Mouse (Mus musculus): ENCODE results near the gene Kdm5a. TPM values are rescaled to one million over a fixed set of nuclear protein-coding genes. Genes with fewer than 3 reads are reported as not detected.

The Kdm5a gene
- polyA plus RNA-seq, 1 experiment from 2014 or later = 34.6 TPM

- H3K4me1 ChIP-seq (replicated peaks) = peaks cover 13% of the 10 kb centered on the region
- H3K27ac ChIP-seq = no peak overlapping the region
- no peak overlapping the region for H3K4me2 ChIP-seq (replicated peaks)
- 53% methylated on average over 4 of the region's 4 CpGs for WGBS
- H3K9me3 ChIP-seq = no peaks in the 10 kb centered on the region
- no peak overlapping the region for H3K9ac ChIP-seq
- no peaks in the 10 kb centered on the region for H3K36me3 ChIP-seq
- H3K27me3 ChIP-seq (replicated peaks) = peaks cover 14% of the 10 kb centered on the region
- no peak overlapping the region for H3K4me3 ChIP-seq (replicated peaks)
- ATAC-seq = no peak
Measured at GRCm38 (mm10) chr6:120465393-120465792, 101.5 kb downstream of the Kdm5a start.

DNA sequence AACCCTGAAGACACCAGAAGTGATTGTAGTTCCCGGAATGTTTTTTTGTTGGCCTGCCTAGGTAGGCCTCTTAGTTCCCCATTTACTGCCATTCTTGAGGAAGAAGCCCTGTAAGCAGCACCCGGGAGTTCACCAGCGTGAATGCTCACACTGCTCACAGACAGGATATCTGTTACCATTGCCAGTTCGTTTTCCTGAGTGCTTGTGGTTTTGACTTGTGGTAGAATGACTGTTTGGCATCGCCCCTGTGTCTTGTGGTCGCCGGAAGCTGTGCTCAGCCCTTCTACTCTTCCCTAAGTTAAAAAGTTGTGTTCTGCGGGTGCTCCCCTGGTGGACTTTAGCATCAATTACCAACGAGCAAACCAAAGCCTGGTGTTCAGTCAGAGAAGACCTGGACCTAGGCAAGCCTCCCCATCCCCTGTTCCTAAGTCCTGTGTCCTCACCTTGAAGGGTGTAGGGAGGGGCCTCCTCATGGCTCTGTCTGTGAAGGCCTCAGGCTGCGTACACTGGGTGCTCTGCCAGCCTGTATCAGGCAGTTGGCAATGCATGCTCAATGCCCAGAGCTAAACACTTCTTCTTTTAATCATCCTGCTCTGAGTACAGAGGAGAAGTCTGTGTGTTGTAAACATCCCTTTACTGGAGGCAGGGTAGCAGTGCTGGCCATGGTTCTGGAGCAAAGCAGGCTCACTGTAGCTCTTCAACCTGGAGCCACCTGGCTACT is 102.8 kb downstream of the Kdm5a start:
- no peak overlapping the region for H3K4me3 ChIP-seq (replicated peaks)
- H3K4me1 ChIP-seq (replicated peaks) = peaks cover 13% of the 10 kb centered on the region
- H3K36me3 ChIP-seq = no peaks in the 10 kb centered on the region
- peaks cover 8% of the 10 kb centered on the region for H3K27me3 ChIP-seq (replicated peaks)
- H3K9ac ChIP-seq = no peak overlapping the region
- no peak for ATAC-seq
- no peaks in the 10 kb centered on the region for H3K9me3 ChIP-seq
- no peak overlapping the region for H3K27ac ChIP-seq
- no peak overlapping the region for H3K4me2 ChIP-seq (replicated peaks)
- WGBS = 77% methylated on average over 10 of the region's 10 CpGs

DNA sequence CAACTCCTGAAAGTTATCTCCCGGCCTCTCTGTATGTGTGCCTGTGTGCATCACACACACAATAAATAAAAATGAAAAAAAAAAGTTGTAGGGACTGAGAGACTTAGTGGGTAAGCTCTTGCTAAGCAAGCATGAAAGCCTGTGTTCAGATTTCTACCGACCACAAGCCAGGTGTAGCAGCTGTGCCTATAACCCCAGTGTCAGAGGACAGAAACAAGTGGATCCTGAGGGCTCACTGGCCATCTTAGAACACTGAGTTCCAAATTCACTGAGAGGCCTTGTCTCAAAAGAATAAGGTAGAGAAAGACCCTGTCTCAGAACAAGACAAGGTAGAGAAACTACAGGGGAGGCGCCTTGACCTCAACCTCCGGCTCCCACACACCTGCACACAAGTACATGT is 104.3 kb downstream of the Kdm5a start:
- WGBS = 88% methylated on average over 4 of the region's 4 CpGs
- H3K9ac ChIP-seq = no peak overlapping the region
- H3K4me2 ChIP-seq (replicated peaks) = no peak overlapping the region
- ATAC-seq = no peak
- no peak overlapping the region for H3K27ac ChIP-seq
- H3K4me3 ChIP-seq (replicated peaks) = no peak overlapping the region
- H3K27me3 ChIP-seq (replicated peaks) = peaks cover 7% of the 10 kb centered on the region; the same call in 1 of the 2 replicates
- no peaks in the 10 kb centered on the region for H3K9me3 ChIP-seq
- H3K4me1 ChIP-seq (replicated peaks) = peaks cover 10% of the 10 kb centered on the region
- H3K36me3 ChIP-seq = no peaks in the 10 kb centered on the region

GRCm38 (mm10) chr6:120469268-120469667 is 105.3 kb downstream of the Kdm5a start:
- 71% methylated on average over 3 of the region's 3 CpGs for WGBS
- Histone ChIP-seq H3K27me3 (replicated peaks) (no peaks in the 10 kb centered on the region), H3K9ac (no peak overlapping the region), H3K27ac (no peak overlapping the region), H3K36me3 (no peaks in the 10 kb centered on the region), H3K4me3 (replicated peaks) (no peak overlapping the region), H3K4me1 (replicated peaks) (no peaks in the 10 kb centered on the region), H3K4me2 (replicated peaks) (no peak overlapping the region), H3K9me3 (no peaks in the 10 kb centered on the region)
- ATAC-seq = no peak

DNA sequence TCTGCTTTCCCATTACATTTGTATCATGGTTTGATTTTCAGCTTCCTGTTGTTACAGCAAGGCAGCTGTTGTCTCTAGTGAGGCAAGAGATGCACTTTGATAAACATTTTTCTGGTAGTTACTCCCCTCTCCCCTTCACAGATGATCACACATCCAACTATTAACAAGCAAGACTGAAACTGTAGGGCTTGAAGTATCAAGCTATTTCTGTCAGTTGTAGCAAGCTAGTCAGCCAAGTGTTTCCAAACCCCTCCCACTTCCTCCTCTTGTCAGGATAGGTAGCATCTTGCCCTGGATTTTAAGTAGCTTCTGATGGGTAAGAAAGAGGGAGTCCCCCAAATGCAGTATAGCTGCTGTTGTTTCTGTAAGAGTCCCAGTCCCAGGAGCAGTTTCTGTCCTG is 105.8 kb downstream of the Kdm5a start:
- Histone ChIP-seq H3K4me2 (replicated peaks) (no peak overlapping the region), H3K9ac (no peak overlapping the region), H3K27ac (no peak overlapping the region), H3K4me3 (replicated peaks) (no peak overlapping the region), H3K9me3 (no peaks in the 10 kb centered on the region), H3K36me3 (no peaks in the 10 kb centered on the region), H3K27me3 (replicated peaks) (no peaks in the 10 kb centered on the region), H3K4me1 (replicated peaks) (no peaks in the 10 kb centered on the region)
- ATAC-seq = no peak

DNA sequence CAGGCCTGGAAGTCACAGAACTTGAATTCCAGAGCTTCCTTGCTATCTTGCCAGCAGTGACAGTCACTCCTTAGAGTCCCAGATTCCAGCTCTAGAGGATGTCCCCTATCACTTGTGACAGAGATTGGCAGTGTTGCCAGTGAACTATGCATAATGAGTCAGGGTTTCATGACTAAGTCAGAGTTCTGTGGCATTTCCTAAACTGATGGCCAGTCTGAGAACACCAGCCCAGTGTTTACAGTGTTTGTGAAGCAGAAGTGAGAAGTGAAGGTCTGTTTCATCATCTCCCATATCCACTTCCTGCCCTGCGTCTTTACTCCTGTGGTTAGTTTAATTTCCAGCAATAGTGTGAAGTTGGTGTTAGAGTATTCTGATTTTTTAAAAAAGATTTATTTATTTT is 106.7 kb downstream of the Kdm5a start:
- ATAC-seq = no peak
- Histone ChIP-seq H3K9me3 (no peaks in the 10 kb centered on the region), H3K4me3 (replicated peaks) (no peak overlapping the region), H3K9ac (no peak overlapping the region), H3K4me2 (replicated peaks) (no peak overlapping the region), H3K4me1 (replicated peaks) (no peaks in the 10 kb centered on the region), H3K27ac (no peak overlapping the region), H3K27me3 (replicated peaks) (no peaks in the 10 kb centered on the region), H3K36me3 (no peaks in the 10 kb centered on the region)
- 82% methylated on average over 1 of the region's 1 CpGs for WGBS

DNA sequence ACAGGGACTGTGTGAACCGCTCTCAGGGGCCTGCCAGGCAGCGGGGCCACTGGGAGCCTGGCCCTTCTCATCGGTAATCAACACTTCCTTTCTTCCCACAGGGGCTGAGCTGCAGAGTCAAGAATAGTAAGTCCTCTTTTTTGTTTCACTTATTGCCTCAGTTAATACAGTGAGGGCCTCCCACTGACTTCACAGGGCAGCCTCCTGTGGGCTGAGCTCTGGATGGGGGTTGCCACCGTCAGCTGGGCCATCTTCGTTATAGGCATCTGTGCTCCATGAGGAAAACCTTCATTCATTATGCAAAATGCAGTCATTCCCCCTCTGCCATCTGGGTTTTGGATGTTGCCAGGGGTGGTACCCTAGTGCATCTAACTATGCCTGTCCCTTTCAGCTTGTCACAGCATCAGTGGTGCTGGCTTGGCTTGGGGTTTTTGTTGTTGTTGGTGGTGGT is 108.1 kb downstream of the Kdm5a start:
- H3K36me3 ChIP-seq = no peaks in the 10 kb centered on the region
- H3K4me2 ChIP-seq (replicated peaks) = no peak overlapping the region
- no peak overlapping the region for H3K4me3 ChIP-seq (replicated peaks)
- H3K9ac ChIP-seq = no peak overlapping the region
- no peak for ATAC-seq
- no peaks in the 10 kb centered on the region for H3K27me3 ChIP-seq (replicated peaks)
- no peaks in the 10 kb centered on the region for H3K9me3 ChIP-seq
- H3K4me1 ChIP-seq (replicated peaks) = no peaks in the 10 kb centered on the region
- WGBS = 34% methylated on average over 5 of the region's 5 CpGs
- no peak overlapping the region for H3K27ac ChIP-seq

DNA sequence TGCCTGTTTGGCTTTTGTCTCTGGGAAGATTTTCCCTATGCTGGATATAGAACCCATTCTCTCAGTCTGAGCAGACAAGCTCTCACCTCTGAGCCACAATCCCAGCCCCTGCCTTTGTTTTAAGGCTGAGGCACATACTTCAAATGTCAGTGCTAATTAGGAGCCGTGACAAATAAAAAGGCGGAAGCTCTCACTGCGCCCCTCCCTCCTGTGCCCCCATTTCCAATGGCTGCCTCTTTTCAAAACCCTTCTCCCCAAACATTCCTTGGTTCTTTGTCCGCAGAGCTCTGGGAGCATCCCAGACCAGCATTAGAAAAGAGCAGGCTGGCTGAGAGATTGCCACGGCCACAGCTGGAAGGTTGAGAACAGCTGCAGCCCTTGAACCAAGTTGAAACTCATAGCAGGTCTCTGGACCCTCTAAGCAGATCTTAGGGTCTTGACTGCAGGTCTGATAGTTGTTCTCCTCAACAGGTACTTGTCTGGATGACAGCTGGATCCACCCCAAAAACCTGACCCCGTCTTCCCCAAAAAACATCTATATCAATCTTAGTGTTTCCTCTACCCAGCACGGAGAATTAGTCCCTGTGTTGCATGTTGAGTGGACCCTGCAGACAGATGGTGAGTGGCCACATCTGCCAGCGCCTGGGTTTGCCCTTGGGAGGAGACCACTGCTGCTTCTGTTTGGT is 108.7 kb downstream of the Kdm5a start:
- Histone ChIP-seq H3K36me3 (no peaks in the 10 kb centered on the region), H3K4me3 (replicated peaks) (no peak overlapping the region), H3K9ac (no peak overlapping the region), H3K9me3 (no peaks in the 10 kb centered on the region), H3K4me1 (replicated peaks) (no peaks in the 10 kb centered on the region), H3K4me2 (replicated peaks) (no peak overlapping the region), H3K27ac (no peak overlapping the region), H3K27me3 (replicated peaks) (no peaks in the 10 kb centered on the region)
- WGBS = 41% methylated on average over 8 of the region's 8 CpGs
- no peak for ATAC-seq

GRCm38 (mm10) chr6:120473427-120473826 is 109.5 kb downstream of the Kdm5a start:
- H3K27ac ChIP-seq = no peak overlapping the region
- no peak overlapping the region for H3K4me3 ChIP-seq (replicated peaks)
- ATAC-seq = peak; percentile 53; the same call in 1 of the 2 replicates
- WGBS = 63% methylated on average over 5 of the region's 5 CpGs
- no peaks in the 10 kb centered on the region for H3K36me3 ChIP-seq
- no peaks in the 10 kb centered on the region for H3K9me3 ChIP-seq
- H3K9ac ChIP-seq = no peak overlapping the region
- H3K4me1 ChIP-seq (replicated peaks) = no peaks in the 10 kb centered on the region
- H3K27me3 ChIP-seq (replicated peaks) = no peaks in the 10 kb centered on the region
- no peak overlapping the region for H3K4me2 ChIP-seq (replicated peaks)

GRCm38 (mm10) chr6:120475288-120475687 is 111.4 kb downstream of the Kdm5a start:
- Histone ChIP-seq H3K4me3 (replicated peaks) (no peak overlapping the region), H3K27ac (no peak overlapping the region), H3K9ac (no peak overlapping the region), H3K4me1 (replicated peaks) (no peaks in the 10 kb centered on the region), H3K4me2 (replicated peaks) (no peak overlapping the region), H3K27me3 (replicated peaks) (no peaks in the 10 kb centered on the region), H3K9me3 (no peaks in the 10 kb centered on the region), H3K36me3 (no peaks in the 10 kb centered on the region)
- ATAC-seq = no peak
- WGBS = 61% methylated on average over 8 of the region's 8 CpGs

DNA sequence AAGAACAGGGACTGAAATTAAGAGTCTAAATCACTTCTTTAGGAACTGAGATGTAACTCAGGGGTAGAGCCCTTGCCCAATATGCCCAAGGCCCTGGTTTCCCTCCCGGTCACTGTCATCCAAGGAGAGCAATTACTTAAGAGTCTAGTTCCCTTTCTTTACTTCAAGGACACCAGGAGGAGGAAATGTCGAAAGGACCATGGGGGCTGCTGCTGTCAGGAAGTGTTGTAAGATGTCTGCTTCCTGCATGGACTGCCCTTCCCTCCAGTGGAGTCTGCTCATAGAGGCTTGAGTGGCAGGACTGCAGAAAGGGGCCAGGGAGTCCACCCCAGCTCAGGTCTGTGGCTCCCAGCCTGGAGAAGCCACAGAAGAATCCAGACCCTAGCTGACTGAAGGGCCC is 115.4 kb downstream of the Kdm5a start:
- no peaks in the 10 kb centered on the region for H3K36me3 ChIP-seq
- ATAC-seq = no peak

DNA sequence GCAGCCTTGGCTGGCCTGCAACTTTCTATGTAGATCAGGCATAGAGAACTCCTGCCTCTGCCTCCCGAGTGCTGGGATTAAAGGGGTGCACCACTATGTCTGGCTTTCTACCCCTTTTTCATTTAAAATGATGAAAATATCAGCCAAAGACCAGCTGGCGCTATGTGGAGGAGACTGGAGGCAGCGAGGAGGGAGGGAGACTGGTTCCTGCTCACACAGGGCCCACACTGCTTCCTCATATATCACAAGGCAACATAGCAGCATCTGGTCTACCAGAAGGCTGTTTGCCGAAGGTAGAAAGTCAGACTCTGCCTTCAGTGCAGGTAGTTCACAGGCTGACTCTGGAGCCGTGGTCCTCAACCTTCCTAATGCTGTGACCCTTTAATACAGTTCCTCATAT is 116.4 kb downstream of the Kdm5a start:
- no peak overlapping the region for H3K4me3 ChIP-seq (replicated peaks)
- no peaks in the 10 kb centered on the region for H3K27me3 ChIP-seq (replicated peaks)
- H3K4me1 ChIP-seq (replicated peaks) = no peaks in the 10 kb centered on the region
- H3K36me3 ChIP-seq = no peaks in the 10 kb centered on the region
- no peak overlapping the region for H3K27ac ChIP-seq
- H3K4me2 ChIP-seq (replicated peaks) = no peak overlapping the region
- ATAC-seq = no peak
- 81% methylated on average over 5 of the region's 5 CpGs for WGBS
- no peak overlapping the region for H3K9ac ChIP-seq
- H3K9me3 ChIP-seq = no peaks in the 10 kb centered on the region

More for the DNA sequence above, 115.4 kb downstream of the Kdm5a start:
- Histone ChIP-seq H3K9ac (no peak overlapping the region), H3K27me3 (replicated peaks) (no peaks in the 10 kb centered on the region), H3K4me2 (replicated peaks) (no peak overlapping the region), H3K4me3 (replicated peaks) (no peak overlapping the region), H3K4me1 (replicated peaks) (no peaks in the 10 kb centered on the region), H3K9me3 (no peaks in the 10 kb centered on the region), H3K27ac (no peak overlapping the region)
- 77% methylated on average over 2 of the region's 2 CpGs for WGBS

- no peaks in the 10 kb centered on the region for H3K9me3 ChIP-seq
- H3K27ac ChIP-seq = no peak overlapping the region
- H3K4me3 ChIP-seq (replicated peaks) = no peak overlapping the region
- H3K27me3 ChIP-seq (replicated peaks) = no peaks in the 10 kb centered on the region
- H3K36me3 ChIP-seq = no peaks in the 10 kb centered on the region
- 89% methylated on average over 6 of the region's 6 CpGs for WGBS
- H3K4me2 ChIP-seq (replicated peaks) = no peak overlapping the region
- H3K4me1 ChIP-seq (replicated peaks) = no peaks in the 10 kb centered on the region
- no peak overlapping the region for H3K9ac ChIP-seq
- no peak for ATAC-seq
Measured at GRCm38 (mm10) chr6:120481538-120481937, 117.6 kb downstream of the Kdm5a start.

All from intestine, embryonic 15.5 days (tissue).